Mouse (Mus musculus) kidney, postnatal 14 days (tissue): ENCODE results near the gene Myo1c.

Source experiments
- DNase-seq: peaks from one replicate; pipeline ENCODE4 v3.0.0; 2022; ENCODE audit warnings: mixed read lengths

Gene Myo1c

DNA sequence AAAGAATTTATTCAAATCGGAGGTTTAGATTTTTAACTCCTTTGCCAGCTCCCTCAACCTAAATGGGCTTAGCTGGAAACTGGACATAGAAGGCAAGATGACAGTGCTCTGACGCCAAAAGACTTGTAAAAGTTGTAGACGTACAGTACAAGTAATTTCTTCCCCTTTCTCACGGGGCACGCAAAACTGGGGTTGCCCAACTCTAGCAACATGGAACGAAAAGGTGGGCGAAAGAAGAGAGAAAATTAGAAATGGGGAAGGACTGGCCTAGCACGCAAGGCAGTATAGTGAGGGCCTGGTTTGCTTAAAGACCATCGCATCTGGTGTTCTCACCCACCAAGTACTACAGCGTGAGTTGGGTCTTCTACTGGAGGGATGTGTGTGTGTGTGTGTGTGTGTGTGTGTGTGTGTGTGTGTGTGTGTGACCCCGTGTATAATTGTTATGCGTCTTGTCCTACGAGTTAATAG, 688 bp downstream of the Myo1c start:
- DNase-seq, result no peak

DNA sequence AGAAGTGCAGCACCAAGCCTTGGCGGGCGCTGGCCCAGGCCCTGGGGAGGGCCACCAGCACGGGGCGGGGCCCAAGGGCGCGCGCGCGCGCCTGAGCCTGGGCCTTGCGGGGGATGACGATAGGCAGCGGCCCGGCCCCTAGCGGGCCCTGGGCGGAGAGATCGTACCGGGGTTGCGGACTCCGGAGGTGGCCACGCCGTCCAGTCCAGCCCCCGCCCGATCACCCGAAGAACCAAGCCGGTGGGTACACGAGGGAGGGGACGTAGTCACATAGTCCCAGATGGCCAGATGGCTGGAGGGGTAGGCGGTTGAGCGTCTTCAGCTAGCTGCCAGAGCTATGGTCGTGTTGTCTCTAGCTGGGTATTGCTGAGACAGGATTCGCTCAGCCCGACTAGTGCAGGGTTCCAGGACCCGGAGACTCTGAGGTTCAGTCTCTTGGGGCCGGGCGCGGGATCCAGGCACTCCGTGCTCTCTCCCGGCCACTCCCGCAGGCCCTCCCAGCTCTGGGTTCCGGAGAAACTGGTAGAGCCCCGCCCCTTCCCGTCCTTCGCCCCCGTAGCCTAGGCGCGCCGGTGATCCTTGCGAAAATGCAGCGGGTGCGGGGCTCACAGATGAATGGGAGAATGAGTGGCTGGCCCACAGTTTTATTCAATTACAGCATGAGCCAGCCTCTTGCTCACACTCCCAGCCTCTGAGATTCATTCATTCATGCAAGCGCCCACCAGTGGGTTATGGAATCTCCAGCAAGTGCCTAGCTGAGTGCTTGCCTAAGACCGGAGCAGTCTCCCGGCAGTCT, 1.3 kb downstream of the Myo1c start:
- DNase-seq, result peak; percentile 91

DNA sequence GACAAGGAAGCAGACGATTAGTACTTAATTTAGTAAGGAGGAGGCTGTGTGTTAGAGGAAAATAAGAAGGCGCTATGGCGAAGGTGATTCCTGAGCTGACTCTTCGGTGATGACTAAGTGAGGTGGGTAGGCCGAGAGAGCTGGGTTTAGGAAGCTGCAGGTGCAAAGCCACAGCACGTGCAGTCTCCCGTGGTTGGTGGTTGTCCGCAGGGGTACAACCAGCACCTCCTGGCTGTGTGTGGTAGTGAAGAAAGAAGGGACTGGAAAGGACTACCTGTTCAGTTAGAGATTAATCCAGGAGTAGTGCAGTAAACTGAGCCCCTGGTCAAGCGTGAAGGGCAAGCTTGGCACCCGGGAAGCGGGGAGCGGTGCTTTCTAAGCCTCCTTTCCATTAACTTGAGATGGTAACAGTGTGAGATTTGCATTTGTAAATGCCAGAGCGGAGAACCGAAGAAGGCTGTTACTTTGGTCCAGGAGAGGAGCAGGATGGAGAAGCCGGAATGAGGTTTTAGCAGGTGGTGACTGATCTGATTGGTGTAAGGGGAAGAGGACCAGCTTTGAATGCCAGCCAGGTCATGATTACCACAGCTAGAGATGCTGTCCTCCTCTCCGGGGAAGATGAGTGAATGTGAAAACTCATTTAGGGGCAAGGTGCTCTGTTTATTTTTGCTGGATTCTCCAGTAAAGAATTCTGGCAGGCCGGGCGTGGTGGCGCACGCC, 2.1 kb downstream of the Myo1c start:
- peak; percentile 86 for DNase-seq

DNA sequence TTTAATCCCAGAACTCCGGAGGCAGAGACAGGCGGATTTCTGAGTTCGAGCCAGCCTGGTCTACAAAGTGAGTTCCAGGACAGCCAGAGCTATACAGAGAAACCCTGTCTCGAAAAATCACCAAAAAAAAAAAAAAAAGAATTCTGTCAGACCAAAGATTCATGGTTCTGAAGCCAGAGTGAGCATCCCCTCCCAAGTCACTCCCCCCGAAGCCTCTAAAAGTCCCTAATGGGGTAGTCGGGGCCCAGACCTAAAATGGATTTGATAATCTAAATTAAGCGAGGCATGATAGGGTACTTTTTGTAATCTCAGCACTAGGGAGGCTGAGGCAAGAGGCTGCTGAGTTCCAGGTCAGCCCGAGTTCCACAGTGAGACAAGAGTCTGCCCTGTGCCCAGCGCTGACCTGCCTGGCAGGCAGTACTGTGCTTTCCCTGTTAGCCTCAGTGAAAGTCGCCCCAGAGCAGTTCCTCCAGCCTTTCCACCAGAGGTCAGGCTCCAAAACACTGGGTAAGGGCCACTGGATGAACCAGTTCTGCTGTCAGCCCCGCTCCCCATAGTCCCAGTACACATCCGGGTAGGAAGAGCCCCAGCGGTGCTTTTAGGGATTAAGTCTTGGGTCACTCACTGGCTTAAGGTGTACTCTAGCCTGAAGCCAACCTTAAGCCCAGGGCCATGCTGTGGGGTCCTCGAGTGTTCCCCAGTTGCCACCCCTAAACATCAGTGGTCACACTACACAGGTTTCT, 2.8 kb downstream of the Myo1c start:
- peak; percentile 69 for DNase-seq

DNA sequence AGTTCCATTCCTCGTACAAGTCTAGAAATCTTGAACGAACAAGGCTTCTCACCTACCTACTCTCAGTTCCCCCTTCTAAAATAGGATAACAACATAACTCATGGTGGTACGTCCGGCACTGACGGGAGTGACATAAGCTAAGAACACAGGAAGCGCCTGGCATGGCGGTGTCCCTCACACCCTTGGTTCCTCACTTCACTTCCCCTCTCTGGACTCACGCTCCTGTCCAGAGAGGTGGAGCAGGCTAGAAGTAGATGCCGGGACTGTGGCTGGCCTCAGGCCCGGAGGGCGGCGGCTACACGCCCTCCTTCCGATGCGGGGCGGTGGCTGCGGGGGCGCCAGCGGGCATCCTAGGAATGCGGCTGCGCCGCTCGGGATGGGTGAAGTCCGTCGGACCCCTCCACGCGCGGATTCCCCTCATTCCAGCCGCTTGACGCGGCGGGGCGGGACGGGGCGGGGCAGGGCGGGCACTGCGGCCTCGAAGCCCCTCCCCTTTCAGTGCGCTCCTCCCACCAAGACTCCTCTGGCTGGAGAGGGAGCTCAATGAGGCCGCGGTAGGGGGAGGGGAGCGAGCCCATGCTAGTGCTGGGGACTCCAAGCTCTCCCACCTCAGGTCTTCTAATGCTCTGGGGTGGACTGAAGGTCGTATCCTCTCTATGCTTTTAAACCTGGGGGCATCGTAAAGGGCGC, 3.6 kb downstream of the Myo1c start:
- peak; percentile 95 for DNase-seq

DNA sequence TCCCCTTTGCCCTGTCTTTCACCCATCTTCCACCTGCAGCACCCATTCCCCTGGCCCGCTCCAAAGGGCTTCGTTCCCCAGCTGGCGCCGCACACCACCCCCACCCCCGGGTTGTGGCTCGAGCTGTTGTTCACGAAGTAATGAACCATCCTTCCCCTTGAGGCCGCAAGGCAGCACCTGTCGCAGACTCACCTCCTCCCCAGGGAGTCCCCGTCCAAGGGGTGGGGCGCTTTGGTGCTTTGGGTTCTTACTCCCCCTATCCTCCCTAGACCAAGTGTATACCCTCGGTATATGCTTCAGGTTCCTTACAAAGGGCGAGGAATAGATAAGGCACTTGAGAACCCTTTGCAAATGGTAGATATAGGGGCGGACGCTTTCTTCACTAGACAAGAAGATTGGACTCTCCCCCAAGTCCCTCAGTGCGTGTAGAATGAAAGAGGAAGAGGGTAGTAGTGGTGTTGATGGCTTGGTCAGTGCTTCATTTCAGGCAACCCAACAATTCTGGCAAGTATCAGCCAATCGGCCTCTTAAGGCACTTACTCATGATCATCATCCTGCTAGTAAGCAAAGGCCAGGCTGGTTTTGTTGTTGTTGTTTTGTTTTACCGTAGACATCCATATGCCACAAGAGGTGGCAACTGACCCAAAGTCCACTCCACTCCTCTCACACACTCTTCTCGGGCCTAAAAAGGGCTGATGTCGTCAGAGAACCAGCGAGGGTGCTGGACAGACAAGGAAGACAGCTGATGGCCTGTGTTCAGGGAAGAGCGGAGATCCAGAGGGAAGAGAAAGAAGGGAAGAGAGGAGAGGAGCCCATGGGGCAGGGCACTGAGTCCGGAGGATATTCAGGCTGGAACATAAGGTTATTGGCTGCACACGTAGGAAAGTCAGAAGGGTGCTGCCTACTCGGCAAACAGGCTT, 4.4 kb downstream of the Myo1c start:
- peak; percentile 26 for DNase-seq

DNA sequence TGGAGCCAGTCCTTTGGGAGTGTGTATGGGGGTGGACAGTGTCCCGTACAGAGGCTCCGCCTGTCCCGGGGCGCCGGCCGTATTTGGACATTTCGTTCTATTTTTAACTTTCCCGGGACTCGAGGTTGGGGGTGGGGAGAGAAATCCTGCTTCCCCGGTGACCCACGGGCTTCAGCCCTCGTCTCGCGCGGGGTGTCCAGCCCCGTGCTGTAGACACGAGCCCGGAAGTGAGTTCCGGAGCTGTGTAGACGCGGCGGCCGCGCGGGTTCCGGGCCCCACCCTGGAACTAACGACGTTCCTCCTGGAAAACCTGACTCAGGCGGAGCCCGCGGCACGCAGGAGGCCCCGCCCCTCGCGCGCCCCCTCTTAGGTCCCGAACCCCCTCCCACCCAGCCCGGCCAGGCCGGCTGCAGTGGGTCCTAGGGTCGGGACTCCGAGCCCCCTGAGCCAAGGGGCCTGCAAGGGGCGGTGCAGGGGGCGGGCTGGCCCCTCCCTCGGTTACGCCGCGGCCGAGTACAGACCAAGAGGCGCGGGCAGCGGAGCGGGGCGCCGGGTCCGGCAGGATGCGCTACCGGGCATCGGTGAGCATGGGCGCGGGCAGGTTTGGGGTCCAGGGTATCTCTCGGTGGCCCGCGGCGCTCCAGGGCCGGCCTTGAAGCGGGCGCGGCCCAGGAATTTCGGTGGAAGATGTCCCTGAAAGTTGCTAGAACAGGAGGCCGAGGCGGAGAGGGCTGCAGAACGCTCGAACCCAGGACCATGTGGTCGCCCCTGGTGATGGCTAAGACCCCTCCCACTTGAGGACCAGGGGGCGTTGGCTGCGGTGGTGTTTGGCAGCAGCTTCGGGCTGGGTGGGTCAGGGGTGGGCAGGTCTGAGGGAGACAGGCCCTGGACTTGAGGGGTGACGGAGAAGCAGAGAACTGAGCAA, 5.6 kb downstream of the Myo1c start:
- peak; percentile 89 for DNase-seq

DNA sequence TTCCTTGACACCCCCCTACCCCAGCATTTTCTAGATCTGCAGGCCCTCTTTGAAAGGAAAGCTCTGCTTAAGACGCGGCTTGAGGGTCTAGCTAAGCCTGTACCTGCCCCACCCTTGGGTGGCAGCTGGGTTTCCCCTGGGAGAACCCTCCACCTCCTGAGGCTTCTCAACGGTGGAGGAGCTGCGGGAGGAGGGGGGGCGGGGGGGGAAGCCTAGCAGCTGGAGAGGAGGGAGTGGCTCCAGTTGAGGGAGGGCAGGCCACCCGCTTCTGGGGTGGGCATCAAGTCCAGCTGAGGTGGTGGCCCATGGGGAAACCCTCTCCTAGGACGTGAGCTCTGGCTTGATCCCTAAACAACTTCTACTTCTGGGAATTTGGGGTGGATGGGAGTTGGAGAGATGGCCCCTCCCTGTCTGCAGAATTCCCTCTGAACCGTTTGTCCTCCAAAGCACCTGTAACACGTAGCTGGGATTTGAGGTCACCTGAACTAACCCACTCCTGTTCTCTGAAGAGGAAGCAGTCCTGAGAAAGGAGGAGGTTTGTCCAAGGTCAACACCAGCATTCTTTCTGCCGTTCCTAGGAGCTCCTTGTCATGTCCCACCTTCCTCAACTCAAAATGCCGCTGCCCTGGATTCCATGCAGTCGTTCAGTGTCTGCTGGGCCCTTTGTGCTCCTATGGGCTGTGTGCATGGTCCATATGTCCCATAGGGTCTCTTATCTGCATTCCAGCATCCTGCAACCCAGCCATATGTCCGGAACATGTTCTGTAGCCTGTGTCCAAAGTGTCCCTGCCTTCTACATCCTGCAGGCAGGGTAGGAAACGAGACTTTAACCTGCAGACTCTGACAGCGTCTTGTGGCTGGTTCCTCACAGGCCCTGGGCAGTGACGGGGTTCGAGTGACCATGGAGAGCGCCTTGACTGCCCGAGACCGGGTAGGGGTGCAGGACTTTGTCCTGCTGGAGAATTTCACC, 6.6 kb downstream of the Myo1c start:
- DNase-seq, result peak; percentile 24

DNA sequence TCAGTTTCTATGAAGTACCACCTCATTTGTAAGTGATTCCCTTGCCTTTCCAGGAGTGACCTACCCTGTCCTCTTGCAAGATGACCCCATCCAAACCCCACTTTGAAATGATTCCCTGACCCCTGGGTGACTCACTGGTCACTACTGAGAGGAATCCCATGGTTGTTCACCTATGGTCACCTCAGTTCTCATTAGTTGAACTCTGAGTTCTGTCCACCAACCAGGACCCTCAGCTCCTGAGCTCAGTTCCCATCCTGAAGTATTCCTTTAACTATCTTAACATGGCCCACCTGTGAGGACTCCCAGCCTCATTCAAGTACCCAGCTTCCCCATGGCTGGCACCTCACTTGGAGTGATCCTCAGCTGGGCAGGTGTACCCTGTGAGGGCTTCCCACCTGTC, 7.5 kb downstream of the Myo1c start:
- no peak for DNase-seq

DNA sequence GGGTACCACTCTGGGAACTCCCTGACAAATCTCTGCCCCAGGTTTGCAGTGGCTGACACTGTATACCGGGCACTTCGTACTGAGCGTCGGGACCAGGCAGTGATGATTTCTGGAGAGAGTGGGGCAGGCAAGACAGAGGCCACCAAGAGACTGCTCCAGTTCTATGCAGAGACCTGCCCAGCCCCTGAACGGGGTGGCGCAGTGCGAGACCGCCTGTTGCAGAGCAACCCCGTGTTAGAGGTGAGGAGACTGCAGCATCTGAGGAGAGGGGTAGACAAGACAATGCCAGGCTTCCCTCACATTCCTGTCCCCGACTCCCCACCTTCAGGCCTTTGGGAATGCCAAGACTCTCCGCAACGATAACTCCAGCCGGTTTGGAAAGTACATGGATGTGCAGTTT, 8.0 kb downstream of the Myo1c start:
- DNase-seq, result no peak

DNA sequence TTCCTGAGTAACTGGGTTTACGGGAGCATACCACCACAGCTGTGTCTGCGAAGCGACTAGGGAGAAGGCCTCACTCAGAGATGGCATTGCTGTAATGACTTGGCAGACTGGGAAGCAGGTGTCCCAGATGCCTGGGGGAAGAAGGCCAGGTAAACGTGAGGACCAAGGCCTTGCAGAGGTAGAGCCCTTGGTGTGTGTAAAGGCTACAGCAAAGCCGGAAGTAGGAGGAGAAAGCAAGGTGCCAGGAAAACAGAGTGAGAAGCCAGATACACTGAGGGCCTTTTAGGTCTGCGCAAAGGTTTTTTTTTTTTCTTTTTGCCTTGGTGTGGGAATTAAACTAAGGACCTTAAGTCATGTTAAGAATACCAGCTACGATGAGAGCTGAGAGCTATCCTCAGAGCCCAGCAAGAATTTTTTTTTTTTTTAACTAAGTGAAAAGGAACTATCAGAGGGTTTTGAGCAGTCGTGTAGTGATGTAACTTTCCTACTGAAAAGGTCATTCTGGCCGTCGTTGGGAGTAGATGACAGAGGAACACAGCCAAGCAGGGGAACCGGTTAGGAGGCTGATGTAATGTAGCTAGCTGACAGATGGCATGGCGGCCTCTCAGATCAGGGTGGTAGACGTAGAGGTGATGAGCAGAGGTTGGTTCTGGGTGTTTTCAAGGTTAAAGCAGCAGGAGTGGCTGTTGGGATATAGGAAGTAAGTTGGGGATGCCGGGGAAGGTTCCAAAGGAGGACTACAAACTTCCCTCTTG, 8.9 kb downstream of the Myo1c start:
- DNase-seq, result no peak

DNA sequence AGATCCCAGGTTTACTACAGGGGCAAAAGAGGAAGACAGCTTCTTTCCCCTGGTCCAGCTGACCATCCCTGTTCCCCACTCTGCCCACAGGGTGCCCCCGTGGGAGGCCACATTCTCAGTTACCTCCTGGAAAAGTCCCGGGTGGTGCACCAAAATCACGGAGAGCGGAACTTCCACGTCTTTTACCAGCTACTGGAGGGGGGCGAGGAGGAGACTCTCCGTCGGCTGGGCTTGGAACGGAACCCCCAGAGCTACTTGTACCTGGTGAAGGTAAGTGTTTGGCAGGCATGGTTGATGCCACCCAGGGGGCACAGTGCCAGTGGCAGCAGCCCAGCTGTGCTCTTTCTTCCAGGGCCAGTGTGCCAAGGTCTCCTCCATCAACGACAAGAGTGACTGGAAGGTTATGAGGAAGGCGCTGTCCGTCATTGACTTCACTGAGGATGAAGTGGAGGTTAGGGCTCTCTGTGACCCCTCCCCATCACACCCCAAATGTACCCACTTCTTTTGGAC, 9.8 kb downstream of the Myo1c start:
- DNase-seq, result no peak

DNA sequence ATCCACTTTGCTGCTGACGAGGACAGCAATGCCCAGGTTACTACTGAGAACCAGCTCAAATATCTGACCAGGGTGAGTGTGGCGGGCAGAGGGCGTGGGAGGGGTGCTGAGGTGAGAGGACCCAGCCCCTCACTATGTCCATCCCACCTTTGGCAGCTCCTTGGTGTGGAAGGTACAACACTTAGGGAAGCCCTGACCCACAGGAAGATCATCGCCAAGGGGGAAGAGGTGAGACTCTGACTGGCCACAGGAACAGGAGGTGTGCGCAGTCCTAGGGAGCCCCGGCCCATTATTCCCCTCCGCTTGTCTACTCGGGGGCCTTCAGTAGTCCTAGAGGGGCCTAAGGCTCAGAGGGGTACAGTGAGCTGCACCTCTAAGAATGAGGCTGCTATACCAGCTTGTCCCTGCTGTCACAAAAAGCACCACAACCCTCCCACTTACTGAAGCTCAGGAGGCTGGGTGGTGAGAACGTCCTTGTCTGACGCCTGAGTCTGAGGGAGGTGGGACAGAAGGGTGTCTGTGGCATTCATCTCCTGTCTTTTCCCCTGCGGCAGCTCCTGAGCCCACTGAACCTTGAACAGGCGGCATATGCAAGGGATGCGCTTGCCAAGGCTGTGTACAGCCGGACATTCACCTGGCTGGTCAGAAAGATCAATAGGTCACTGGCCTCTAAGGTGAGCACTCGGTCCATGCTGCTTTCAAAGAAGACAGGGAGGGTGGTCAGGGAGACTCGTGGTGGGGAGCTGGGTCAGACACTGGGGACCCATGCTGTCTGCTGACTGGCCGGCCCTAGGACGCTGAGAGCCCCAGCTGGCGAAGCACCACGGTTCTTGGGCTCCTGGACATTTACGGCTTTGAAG, 10.9 kb downstream of the Myo1c start:
- DNase-seq, result no peak

DNA sequence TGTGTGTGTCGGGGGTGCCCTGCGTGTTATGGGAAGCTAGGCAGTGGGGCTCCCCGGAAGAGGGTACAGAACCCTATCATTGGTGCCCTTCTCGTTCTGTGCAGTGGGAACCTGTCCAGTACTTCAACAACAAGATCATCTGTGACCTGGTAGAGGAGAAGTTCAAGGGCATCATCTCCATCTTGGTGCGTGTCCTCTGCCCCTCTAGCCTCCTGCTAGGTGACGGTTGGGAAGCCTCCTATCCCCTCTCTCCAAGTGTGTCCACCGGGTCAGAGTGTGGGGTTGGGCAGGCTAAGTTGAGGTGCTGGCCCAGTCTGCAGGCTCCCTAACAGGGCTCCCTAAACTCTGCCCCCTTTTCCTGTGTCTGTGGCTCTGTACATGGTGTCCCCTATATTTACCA, 11.8 kb downstream of the Myo1c start:
- no peak for DNase-seq

DNA sequence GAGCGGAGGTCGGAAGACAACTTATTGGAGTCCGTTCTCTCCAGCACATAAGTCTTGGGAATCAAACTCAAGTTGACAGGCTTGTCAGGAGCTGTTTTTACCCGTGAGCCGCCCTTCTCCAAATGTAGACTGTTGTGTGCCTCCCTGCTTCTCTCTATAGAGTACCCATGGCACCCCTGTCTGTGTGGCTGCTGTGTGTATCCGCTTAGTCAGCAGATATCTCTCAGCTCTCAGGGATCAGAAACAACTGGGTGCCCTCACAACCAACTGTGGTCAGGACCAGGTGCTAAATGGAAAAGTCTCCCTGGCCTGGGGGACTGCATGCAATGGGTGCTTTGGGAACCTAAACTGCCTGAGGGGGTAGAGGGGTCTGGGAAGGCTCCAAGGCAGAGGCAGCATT, 16.0 kb downstream of the Myo1c start:
- DNase-seq, result no peak

DNA sequence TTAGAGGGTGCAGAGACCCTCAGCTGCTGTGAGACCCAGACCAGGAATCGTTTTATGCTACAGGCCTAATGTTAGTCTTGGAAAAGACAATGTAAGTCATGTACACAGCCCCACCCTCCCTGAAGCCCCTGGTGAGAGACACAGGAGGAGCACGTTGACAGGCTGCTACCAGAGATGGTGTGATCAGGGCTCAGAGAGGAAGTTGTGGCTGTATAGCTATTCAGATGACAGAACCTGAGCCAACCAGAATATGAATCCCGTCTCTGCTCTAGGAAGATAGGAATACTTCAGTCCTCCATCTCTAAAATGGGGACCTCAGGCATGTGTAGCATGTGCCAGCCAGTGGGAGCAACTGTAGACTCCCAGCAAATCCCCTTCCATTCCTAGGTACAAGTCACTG, 18.3 kb downstream of the Myo1c start:
- no peak for DNase-seq

DNA sequence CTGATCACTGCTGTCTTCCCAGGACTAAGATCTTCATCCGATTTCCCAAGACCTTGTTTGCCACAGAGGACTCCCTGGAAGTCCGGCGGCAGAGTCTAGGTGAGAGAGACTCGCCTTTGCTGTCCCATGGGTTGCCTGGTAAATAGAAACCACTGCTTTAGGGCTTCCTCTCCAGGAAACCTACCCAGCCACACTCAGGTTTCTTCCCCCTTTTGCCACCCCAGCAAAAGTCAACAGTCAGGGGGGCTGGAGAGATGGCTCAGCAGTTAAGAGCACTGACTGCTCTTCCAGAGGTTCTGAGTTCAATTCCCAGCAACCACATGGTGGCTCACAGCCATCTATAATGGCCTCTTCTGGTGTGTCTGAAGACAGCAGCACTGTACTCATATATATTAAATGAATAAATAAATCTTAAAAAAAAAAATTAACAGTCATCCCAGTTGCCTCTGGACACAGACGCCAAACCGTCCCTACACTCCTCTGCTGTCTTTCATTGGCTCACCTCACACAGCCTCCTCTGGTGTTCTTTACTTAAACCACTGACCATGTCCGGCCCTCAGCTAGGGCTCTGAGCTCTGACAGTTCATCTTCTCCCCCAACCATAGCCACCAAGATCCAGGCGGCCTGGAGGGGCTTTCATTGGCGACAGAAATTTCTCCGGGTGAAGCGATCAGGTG, 19.0 kb downstream of the Myo1c start:
- DNase-seq, result no peak
